Mouse (Mus musculus) cerebral cortex, adult 2 months (tissue): Measurements from ENCODE around the gene Polr3c.

ENCODE experiments used
- WGBS: fragments of 180-500 bp; shearing (Covaris S2); methylation state at CpG from one replicate; pipeline ENCODE4 v1.1.7; 2018; 5-methylcytosine and 5-hydroxymethylcytosine counted together

Polr3c gene

DNA sequence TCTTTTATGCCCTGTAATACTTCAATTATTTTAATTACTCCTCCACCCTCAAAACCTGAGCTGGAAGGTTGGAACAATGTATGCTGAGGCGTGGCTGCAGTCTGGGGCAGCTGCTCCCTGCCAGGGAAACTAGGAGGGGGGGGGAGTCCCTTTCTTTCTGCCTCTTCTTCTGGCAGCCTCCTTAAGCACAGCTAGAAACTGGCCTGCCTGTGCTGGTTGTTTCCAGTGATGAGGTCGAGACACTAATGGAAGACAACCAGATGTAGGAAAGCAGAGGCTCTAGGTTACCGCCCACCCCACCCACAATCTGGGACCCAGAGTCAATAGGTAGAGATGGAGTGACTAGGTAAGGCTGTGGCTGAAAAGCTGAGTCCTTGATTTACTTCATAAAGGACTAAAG is 51.7 kb downstream of the Polr3c start:
- WGBS: 65% methylated on average over 3 of the region's 3 CpGs

- WGBS: 91% methylated on average over 3 of the region's 3 CpGs
These were observed 52.3 kb downstream of the Polr3c start for GRCm38 (mm10) chr3:96675171-96675570.

DNA sequence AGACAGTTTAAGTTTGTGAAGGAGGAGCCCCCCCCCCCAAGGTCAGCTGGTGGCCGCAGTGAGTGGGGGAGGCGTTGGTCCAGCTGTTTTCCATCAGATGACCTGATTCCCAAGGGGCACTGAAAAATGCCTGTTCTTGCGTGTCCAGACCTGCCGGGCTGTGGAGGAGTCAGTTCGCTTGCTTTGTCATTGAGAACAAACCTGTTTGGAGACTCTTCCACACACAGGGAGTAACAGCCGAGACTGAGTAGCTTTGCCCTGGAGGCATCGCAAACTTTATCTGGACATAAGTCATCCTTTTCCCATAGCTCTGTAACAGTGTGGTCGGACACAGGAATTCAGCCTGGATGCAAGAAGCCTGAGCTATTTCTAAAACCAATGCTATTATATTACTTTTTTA is 53.0 kb downstream of the Polr3c start:
- 84% methylated on average over 8 of the region's 8 CpGs for WGBS

DNA sequence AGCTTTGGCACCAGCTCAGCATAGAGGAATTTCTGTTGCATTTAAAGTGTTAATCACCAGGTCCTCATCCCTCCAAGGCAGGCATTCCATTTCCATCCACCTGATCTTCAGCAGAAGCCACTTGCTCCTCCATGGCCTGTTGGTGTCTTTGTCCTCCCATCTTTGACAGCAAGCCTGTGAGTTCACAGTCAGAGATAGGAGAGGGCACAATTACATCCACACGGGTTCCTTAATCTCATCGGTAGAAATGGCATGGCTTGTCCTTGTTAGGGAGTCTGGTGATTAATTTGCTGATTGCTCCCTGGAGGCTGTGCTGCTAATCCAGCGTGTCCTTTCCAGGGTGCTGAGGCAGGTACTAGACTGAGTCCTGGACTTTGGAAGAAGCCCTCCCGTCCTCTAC is 53.9 kb downstream of the Polr3c start:
- 85% methylated on average over 4 of the region's 4 CpGs for WGBS

DNA sequence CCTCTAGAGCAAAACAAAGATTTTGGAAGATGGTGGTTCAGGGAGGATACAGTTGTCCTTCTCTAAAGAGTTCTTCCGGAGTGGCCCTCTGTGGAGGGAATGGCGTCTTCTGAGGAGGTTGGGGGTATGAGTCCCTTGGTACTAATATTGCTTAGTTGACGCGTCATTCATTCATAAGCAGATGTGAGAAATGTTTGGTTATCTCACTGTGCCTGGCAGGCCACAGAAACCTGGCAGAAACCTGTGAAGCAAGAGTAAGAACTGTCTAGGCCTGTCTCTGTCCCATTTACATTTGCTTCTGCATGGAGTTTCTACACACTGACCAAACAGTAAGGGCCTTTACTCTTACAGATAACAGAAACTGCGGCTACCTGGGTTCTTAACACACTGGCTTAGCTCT is 55.9 kb downstream of the Polr3c start:
- 97% methylated on average over 5 of the region's 5 CpGs for WGBS

DNA sequence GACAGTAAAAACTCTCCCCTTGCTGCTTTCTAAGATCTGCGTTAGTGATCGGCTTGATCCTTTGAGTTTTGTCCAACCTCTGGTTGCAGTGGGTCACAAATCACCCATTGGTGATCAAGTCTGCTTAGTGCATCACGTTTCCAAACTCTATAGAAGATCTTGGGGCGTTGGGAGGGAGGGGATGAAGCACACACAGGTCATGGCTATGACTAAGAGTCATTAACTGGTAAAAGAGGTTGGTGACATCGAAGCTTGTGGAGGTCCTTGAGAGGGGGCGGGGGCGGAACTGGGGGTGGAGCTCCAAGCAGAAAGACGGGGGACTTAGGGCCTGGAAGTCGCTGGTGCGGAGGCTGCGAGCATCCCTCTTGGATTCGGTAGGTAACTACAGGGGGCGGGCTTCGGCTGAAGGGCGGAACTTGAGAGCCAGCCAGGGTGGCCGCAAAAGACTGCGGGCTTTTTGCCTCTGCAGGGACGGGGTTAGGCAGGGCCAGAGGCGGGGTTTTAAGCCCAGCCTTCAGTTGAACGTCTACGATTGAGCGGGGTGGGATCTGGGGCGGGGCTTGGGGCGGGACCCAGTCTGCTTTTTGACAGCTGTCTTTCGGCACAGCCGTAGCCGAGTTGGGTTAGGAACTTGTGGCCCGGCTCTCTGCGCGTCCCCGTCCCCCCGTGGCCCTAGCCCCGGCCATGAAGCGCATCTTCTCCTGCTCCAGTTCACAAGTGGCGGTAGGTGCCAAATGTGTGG is 57.5 kb downstream of the Polr3c start, which contains the start of gene Ankrd35:
Ankrd35 (plus strand) TSS at position 405 of the 742 bp plus-strand sequence.
- 5% methylated on average over 35 of the region's 35 CpGs for WGBS

DNA sequence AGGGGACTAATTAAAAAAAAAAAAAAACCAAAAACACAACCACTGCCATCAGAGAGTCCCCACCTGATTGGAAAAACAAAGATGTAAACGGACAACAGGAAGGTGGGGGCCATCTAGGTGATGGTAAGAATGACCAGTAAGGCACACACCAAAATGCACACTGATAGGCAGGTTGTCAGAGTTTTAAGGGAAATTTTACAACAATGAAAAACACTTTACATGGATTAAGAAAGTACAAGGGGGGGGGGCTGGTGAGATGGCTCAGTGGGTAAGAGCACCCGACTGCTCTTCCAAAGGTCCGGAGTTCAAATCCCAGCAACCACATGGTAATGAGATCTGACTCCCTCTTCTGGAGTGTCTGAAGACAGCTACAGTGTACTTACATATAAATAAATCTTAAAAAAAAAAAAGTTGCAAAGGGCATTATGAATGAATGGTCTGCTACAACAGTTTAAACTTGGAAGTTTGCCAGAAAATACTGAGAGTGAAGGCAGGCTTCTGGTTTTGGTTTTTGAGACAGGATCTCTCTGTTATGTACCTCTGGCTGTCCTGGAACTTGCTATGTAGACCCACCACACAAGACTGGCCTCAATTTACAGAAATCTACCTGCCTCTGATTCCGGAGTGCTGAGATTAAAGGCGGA is 58.9 kb downstream of the Polr3c start:
- 88% methylated on average over 5 of the region's 5 CpGs for WGBS

GRCm38 (mm10) chr3:96667316-96667715 is 60.1 kb downstream of the Polr3c start:
- 43% methylated on average over 1 of the region's 1 CpGs for WGBS

- 94% methylated on average over 5 of the region's 5 CpGs for WGBS
These were observed 60.5 kb downstream of the Polr3c start for GRCm38 (mm10) chr3:96666916-96667315.

DNA sequence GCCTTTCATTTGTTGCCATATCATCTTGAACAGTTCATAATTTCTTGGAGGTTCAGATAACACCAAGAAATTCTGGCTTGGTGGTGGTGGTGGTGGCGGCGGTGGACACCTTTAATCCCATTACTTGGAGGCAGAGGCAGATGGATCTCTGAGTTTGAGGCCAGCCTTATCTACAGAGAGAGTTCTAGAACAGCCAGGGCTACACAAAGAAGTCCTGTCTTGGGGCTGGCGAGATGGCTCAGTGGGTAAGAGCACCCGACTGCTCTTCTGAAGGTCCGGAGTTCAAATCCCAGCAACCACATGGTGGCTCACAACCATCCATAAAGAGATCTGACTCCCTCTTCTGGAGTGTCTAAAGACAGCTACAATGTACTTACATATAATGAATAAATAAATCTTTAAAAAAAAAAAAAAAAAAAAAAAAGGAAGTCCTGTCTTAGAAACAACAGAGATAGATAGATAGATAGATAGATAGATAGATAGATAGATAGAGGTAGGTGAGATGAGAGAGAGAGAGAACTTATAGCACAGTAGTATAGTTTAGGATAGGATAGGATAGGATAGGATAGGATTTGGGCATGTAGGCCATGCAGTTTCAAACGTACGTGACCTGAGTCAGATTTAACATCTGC is 61.6 kb downstream of the Polr3c start:
- WGBS: 94% methylated on average over 7 of the region's 7 CpGs

- WGBS: 3% methylated on average over 18 of the region's 18 CpGs
These were observed 63.8 kb downstream of the Polr3c start for GRCm38 (mm10) chr3:96663432-96664239.

- 27% methylated on average over 8 of the region's 8 CpGs for WGBS
These were observed 64.6 kb downstream of the Polr3c start for GRCm38 (mm10) chr3:96662731-96663316.
